Mouse (Mus musculus): ENCODE data around the gene Tada2a. TPM values are rescaled to one million over a fixed set of nuclear protein-coding genes. Genes with fewer than 3 reads are reported as not detected.

Gene Tada2a
- total RNA-seq, 2 experiments from 2014 or later, result 11.6 to 12.2 TPM

DNA sequence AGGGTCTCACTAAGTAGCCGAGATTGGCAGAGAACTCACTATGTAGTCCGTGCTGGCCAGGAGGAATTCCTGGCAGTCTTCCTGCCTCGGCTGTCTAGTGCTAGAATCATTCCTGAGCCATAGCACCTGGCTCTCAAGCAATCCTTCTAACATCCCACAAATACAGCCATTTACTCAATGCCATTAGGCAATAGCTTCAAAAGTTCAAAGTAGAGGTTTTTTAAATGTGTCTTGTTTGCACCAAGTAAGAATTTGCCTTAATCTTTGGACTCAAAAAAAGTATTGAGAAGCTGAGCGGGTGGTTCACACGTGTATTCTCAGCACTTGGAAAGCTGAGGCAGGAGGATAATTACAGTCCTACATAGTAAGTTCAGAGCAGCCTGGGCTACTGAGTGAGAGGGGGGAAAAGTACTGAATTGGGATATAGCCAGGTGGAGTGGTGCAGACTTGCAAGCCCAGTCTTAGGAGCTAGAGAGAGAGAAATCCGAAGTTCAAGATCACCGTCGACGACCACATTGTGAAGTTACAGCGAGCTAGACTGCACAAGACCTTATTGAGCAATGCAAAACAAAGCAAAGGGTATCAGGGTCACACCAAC is 15.9 kb upstream of the Tada2a start:
- TF ChIP-seq CTCF (IDR thresholded peaks at IDR 0.05), result no peak
- Histone ChIP-seq H3K4me3 (no peak overlapping the region), H3K27ac (no peak overlapping the region)
- intact Hi-C loops (cut with DNase I), result loop anchor here (10.0 kb wide), 1 partner anchor 100 kb away; no protein-coding TSS in a partner anchor
- DNase-seq, result no peak

GRCm38 (mm10) chr11:84141752-84142151 is 12.4 kb upstream of the Tada2a start:
- intact Hi-C loops (cut with DNase I), result loop anchor here (2.0 to 10.0 kb wide), 2 partner anchors 35 to 103 kb away; no protein-coding TSS in a partner anchor
- TF ChIP-seq CTCF (IDR thresholded peaks at IDR 0.05), result peak; percentile 73
- Histone ChIP-seq H3K4me3 (no peak overlapping the region), H3K27ac (no peak overlapping the region)
- peak; percentile 41 for DNase-seq

- DNase-seq, result no peak
- intact Hi-C loops (cut with DNase I), result no loop called here
- no peak overlapping the region for H3K27ac ChIP-seq
- TF ChIP-seq CTCF (IDR thresholded peaks at IDR 0.05), result no peak
- H3K4me3 ChIP-seq, result no peak overlapping the region
These were observed 7.1 kb upstream of the Tada2a start for GRCm38 (mm10) chr11:84136453-84136852.

DNA sequence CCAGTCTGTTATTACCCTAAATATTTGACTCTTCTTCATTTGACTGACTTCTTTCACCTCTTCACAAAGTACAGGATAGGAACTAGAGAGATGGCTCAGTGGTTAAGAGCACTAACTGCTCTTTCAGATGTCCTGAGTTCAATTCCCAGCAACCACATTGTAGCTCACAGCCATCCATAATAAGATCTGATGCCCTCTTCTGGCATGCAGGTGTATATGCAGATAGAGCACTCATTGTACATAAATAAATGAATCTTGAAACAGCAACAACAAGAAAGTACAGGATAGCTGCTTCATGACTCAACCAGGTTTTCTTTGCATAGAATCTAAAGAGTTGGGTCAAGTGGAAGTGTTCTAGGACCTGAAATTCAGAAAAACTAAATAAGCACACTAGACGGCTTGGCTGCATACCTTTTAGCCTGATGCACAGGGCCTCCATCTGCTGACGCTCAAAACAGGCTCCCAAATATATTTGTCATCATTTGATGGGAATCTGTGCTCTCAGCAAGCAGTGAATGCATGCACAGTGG is 5.0 kb upstream of the Tada2a start:
- H3K4me3 ChIP-seq, result no peak overlapping the region
- no peak for DNase-seq
- H3K27ac ChIP-seq, result no peak overlapping the region
- TF ChIP-seq CTCF (IDR thresholded peaks at IDR 0.05), result peak; percentile 21; the same call in 1 of the 2 replicates
- intact Hi-C loops (cut with DNase I), result loop anchor here (5.0 kb wide), 1 partner anchor 43 kb away; no protein-coding TSS in a partner anchor

- Histone ChIP-seq H3K4me3 (peak overlapping the region; percentile 95), H3K27ac (peak overlapping the region; percentile 89)
- intact Hi-C loops (cut with DNase I), result loop anchor here (5.0 kb wide), 2 partner anchors 48 to 62 kb away; partner anchors contain the start of gene Dusp14
- no peak for DNase-seq
- no peak for TF ChIP-seq CTCF (IDR thresholded peaks at IDR 0.05)
These were observed 392 bp upstream of the Tada2a start for GRCm38 (mm10) chr11:84129799-84130185.

- peak; percentile 12; the same call in 1 of the 2 replicates for TF ChIP-seq CTCF (IDR thresholded peaks at IDR 0.05)
- no peak for DNase-seq
- no peak overlapping the region for H3K27ac ChIP-seq
- no peak overlapping the region for H3K4me3 ChIP-seq
- intact Hi-C loops (cut with DNase I), result loop anchor here (5.0 kb wide), 1 partner anchor 61 kb away; the partner anchor contains the start of gene Dusp14
These were observed 1.4 kb downstream of the Tada2a start for GRCm38 (mm10) chr11:84127977-84128376.

DNA sequence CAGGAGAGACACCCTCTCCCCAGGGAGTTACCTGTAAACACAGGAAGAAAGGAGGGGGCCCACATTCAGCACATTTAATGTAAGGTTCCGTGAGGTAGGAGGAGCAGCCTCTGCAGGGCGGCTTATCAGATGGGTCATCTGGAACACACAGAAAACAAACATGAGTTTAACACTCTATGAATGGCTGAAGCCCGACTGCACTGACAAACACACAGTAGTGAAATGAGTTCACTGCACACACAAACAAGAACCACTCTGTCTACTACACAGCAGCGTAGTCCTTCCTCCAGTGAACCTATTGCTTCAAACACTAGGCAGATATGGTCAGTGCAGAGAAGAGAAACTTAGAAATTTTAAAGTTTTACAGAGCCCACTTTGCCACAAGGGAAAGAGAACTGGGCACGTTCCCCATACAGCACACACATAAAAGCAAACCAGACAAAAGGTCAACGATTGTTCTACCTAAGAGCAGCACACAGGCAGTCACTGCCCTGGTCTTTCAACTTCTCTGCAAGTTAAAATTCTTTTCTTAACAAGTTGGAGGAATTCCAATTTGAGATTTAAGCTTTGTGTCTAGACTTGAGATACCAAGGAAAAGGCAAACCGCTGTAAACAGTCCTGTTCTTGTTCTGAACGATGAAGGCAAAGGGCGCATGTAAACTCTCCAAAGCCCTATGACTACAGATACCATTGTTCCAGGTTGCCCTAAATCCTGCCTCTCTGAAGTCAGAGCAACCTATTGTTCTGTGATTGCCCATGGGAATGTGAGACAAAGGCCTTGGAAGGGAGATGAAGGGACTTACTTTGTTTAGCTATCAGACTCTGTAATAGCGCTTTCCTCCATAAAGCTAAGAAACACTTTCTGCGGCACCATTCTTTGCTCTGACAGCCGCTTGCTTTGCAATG is 8.1 kb downstream of the Tada2a start:
- no peak overlapping the region for H3K27ac ChIP-seq
- TF ChIP-seq CTCF (IDR thresholded peaks at IDR 0.05), result no peak
- no peak for DNase-seq

DNA sequence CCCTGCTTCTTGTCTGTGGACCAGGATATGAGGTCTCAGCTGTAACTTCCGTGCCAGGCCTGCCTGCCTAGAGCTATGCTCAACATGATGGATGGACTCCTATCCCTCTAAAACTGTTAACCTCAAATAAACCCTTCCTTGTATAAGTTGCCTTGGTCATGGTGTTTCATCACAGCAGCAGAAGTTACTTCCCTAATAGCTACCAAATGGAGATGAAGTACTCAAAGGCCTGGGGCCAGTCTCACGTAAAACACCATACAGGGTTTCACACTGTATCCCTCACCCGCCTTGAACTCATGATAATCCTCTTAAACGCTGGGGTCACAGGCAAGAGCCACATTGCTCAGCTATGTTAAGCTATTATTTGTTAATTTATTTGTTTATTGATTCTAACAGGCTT is 12.0 kb downstream of the Tada2a start:
- Histone ChIP-seq H3K27ac (no peak overlapping the region), H3K4me3 (no peak overlapping the region)
- no peak for DNase-seq
- intact Hi-C loops (cut with DNase I), result no loop called here
- TF ChIP-seq CTCF (IDR thresholded peaks at IDR 0.05), result no peak

More for the DNA sequence above, 8.1 kb downstream of the Tada2a start:
- intact Hi-C loops (cut with DNase I), result no loop called here
- H3K4me3 ChIP-seq, result no peak overlapping the region

GRCm38 (mm10) chr11:84116221-84116620 is 13.2 kb downstream of the Tada2a start:
- DNase-seq, result no peak
- TF ChIP-seq CTCF (IDR thresholded peaks at IDR 0.05), result peak; percentile 52
- H3K27ac ChIP-seq, result no peak overlapping the region
- no peak overlapping the region for H3K4me3 ChIP-seq
- intact Hi-C loops (cut with DNase I), result no loop called here

DNA sequence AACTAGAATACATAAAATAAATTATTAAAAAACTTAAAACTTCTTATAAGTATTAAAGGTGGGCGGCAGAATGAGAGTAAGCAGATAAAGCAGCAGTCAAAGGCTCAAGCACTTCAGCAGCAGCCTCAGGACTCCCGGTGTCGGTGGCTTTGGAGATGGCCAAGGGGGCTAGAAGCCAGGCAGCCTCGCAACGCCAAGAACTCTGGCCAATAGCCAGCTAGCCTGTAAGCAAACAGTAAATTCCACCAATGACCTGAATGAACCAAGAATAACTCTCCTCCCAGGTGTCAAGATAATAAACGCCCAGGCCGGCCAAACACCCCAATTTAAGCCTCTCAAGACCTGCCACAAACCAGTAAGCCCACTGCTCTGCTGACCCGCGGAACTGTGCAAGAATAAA is 13.8 kb downstream of the Tada2a start:
- no peak overlapping the region for H3K4me3 ChIP-seq
- TF ChIP-seq CTCF (IDR thresholded peaks at IDR 0.05), result no peak
- DNase-seq, result peak; percentile 68
- 0 out of 2 replicates have a peak overlapping the region, but pooled peaks have one; percentile 2 for H3K27ac ChIP-seq
- intact Hi-C loops (cut with DNase I), result no loop called here

GRCm38 (mm10) chr11:84113623-84114022 is 15.8 kb downstream of the Tada2a start:
- no peak for DNase-seq
- no peak for TF ChIP-seq CTCF (IDR thresholded peaks at IDR 0.05)
- peak overlapping the region; percentile 51; the same call in 1 of the 2 replicates for H3K27ac ChIP-seq
- no peak overlapping the region for H3K4me3 ChIP-seq
- intact Hi-C loops (cut with DNase I), result no loop called here

DNA sequence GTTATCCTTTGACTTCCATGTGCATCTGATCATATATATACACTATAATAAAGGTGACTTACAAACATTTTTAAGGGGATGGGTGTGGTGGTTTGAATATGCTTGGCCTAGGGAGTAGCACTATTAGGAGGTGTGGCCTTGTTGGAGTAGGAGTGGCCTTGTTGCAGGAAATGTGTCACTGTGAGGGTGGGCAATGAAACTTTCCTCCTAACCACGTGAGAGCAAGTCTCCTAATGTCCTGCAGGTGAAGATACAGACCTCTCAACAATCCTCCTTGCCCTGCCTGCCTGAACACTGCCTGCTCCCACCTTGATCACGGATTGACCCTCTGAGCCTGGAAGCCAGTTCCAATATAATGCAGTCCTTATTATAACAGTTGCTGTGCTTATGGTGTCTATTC is 22.3 kb downstream of the Tada2a start:
- no peak for TF ChIP-seq CTCF (IDR thresholded peaks at IDR 0.05)
- intact Hi-C loops (cut with DNase I), result no loop called here

DNA sequence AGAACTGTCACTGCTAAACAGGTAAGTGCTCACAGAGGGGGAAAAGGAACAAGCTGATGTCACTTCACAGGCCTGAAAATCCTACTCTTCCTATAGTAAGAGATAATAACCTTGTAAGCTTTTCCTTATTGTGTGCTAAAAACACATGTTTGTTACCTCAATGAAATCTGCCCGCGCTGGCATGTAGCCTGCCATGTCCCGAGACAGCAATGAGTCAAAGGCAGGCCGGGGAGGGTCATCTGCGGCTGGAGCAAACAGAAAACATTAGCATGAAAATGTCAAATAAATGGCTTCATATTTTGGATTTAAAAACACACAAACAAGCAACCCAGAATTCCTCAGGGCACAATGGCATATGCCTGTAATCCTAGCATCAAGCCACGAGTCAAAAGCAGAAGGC is 25.4 kb downstream of the Tada2a start:
- Histone ChIP-seq H3K4me3 (no peak overlapping the region), H3K27ac (no peak overlapping the region)
- no peak for TF ChIP-seq CTCF (IDR thresholded peaks at IDR 0.05)
- DNase-seq, result no peak
- intact Hi-C loops (cut with DNase I), result no loop called here

More for the DNA sequence above, 22.3 kb downstream of the Tada2a start:
- H3K4me3 ChIP-seq, result no peak overlapping the region
- H3K27ac ChIP-seq, result no peak overlapping the region
- DNase-seq, result no peak

All from gastrocnemius, adult 2 months (tissue).